Mouse (Mus musculus) CH12.LX (cell line): ENCODE results near the gene Tmem179b. TPM values are rescaled to one million over a fixed set of nuclear protein-coding genes. Genes with fewer than 3 reads are reported as not detected.

ENCODE experiments used
- DNase-seq: peaks from one replicate; pipeline ENCODE4 v3.0.0-alpha.2; 2013; ENCODE audit errors: extremely low read depth
- H3K27ac ChIP-seq: 2 replicates; pipeline ENCODE4 v1.5.1; 2012; ENCODE audit warnings: low read depth, mild to moderate bottlenecking, control low read depth, moderate library complexity; ENCODE audit not compliant: insufficient read depth
- H3K27me3 ChIP-seq: replicated peaks from 2 replicates; pipeline ENCODE3; 2012; ENCODE audit warnings: inconsistent platforms
- H3K36me3 ChIP-seq, 2 experiments: replicated peaks in 1 of 2; 2 replicates each; pipeline versions ENCODE3 to v1.6.1; 2012; ENCODE audit warnings: inconsistent platforms in 1 of 2, low read length in 1 of 2, mild to moderate bottlenecking in 1 of 2, mixed read lengths in 1 of 2, moderate library complexity in 1 of 2; ENCODE audit not compliant: control insufficient read depth in 1 of 2, insufficient read depth in 1 of 2
- H3K4me1 ChIP-seq, 2 experiments: 2 replicates each; pipeline ENCODE4 v1.6.1; 2012; ENCODE audit warnings: inconsistent platforms in 1 of 2, moderate library complexity in 1 of 2; ENCODE audit not compliant: insufficient read depth in 2 of 2, control insufficient read depth in 1 of 2
- H3K4me2 ChIP-seq: 2 replicates; pipeline ENCODE4 v1.6.1; 2012; ENCODE audit warnings: low read depth, mild to moderate bottlenecking, control low read depth; ENCODE audit not compliant: poor library complexity, insufficient read depth, severe bottlenecking
- H3K4me3 ChIP-seq, 3 experiments: fragments of 150-350 bp in 1 of 3; sonication (generic) in 1 of 3; replicated peaks in 1 of 3; 2 replicates each; pipeline versions ENCODE3 to v1.5.1; 2011 to 2012; ENCODE audit warnings: low read depth in 2 of 3, low read length in 2 of 3, mild to moderate bottlenecking in 2 of 3, moderate library complexity in 2 of 3, control low read depth in 1 of 3, improper control_type of control experiment in 1 of 3, inconsistent platforms in 1 of 3, mixed read lengths in 1 of 3; ENCODE audit not compliant: poor library complexity in 1 of 3
- H3K79me2 ChIP-seq: replicated peaks from 2 replicates; pipeline ENCODE4 v1.6.1; 2012; ENCODE audit warnings: mild to moderate bottlenecking, moderate library complexity; ENCODE audit not compliant: control insufficient read depth, poor library complexity, insufficient read depth, severe bottlenecking; ENCODE audit errors: extremely low read depth
- H3K9ac ChIP-seq: 2 replicates; pipeline ENCODE4 v1.6.1; 2012; ENCODE audit warnings: low read depth, mild to moderate bottlenecking, control low read depth, moderate library complexity; ENCODE audit not compliant: insufficient read depth
- H3K9me3 ChIP-seq: replicated peaks from 2 replicates; pipeline ENCODE3; 2012; ENCODE audit warnings: low read length, inconsistent platforms, mixed read lengths
- BHLHE40 ChIP-seq: IDR thresholded peaks from 2 replicates; pipeline ENCODE4 v1.6.1; 2011; ENCODE audit warnings: mild to moderate bottlenecking, low read depth, low read length, improper control_type of control experiment
- CHD1 ChIP-seq: IDR thresholded peaks from 2 replicates; pipeline ENCODE4 v1.6.1; 2012; ENCODE audit warnings: low read depth, low read length, improper control_type of control experiment, inconsistent platforms
- E2F4 ChIP-seq: IDR thresholded peaks from 2 replicates; pipeline ENCODE4 v1.6.1; 2011; ENCODE audit warnings: low read depth, low read length, improper control_type of control experiment; ENCODE audit not compliant: insufficient replicate concordance
- EP300 ChIP-seq: IDR thresholded peaks from 2 replicates; pipeline ENCODE4 v1.6.1; 2011; ENCODE audit warnings: low read length, improper control_type of control experiment
- ETS1 ChIP-seq: conservative IDR thresholded peaks from 2 replicates; pipeline ENCODE4 v1.6.1; 2012; ENCODE audit warnings: low read depth, mild to moderate bottlenecking, inconsistent platforms, low read length, improper control_type of control experiment, moderate library complexity
- HCFC1 ChIP-seq: IDR thresholded peaks from 2 replicates; pipeline ENCODE4 v1.6.1; 2012; ENCODE audit warnings: low read depth, mild to moderate bottlenecking, inconsistent platforms, low read length, improper control_type of control experiment
- JUN ChIP-seq: IDR thresholded peaks from 2 replicates; pipeline ENCODE4 v1.6.1; 2011; ENCODE audit warnings: low read depth, mild to moderate bottlenecking, low read length, improper control_type of control experiment, moderate library complexity; ENCODE audit not compliant: insufficient read depth
- KAT2A ChIP-seq: IDR thresholded peaks from 2 replicates; pipeline ENCODE4 v1.6.1; 2012; ENCODE audit warnings: low read length, improper control_type of control experiment, inconsistent platforms; ENCODE audit not compliant: insufficient replicate concordance
- MAX ChIP-seq: IDR thresholded peaks from 2 replicates; pipeline ENCODE4 v1.6.1; 2011; ENCODE audit warnings: low read length, improper control_type of control experiment
- MAZ ChIP-seq: IDR thresholded peaks from 2 replicates; pipeline ENCODE4 v1.6.1; 2012; ENCODE audit warnings: low read depth, mild to moderate bottlenecking, inconsistent platforms, low read length, improper control_type of control experiment, moderate library complexity
- MEF2A ChIP-seq: IDR thresholded peaks from 2 replicates; pipeline ENCODE4 v1.6.1; 2014; ENCODE audit warnings: low read depth, mild to moderate bottlenecking, inconsistent platforms, low read length, improper control_type of control experiment, borderline replicate concordance
- MXI1 ChIP-seq: IDR thresholded peaks from 2 replicates; pipeline ENCODE4 v1.6.1; 2011; ENCODE audit warnings: mild to moderate bottlenecking, low read depth, low read length, improper control_type of control experiment
- NELFE ChIP-seq: IDR thresholded peaks from 2 replicates; pipeline ENCODE4 v1.6.1; 2011; ENCODE audit warnings: low read depth, low read length, improper control_type of control experiment
- NRF1 ChIP-seq: IDR thresholded peaks from 2 replicates; pipeline ENCODE4 v1.6.1; 2014; ENCODE audit warnings: low read depth, mild to moderate bottlenecking, inconsistent platforms, low read length, improper control_type of control experiment, moderate library complexity
- POLR2AphosphoS2 ChIP-seq: IDR thresholded peaks from 2 replicates; pipeline ENCODE4 v1.6.1; 2011; ENCODE audit warnings: low read depth, low read length, improper control_type of control experiment
- RCOR1 ChIP-seq: conservative IDR thresholded peaks from 2 replicates; pipeline ENCODE4 v1.6.1; 2012; ENCODE audit warnings: low read depth, mild to moderate bottlenecking, inconsistent platforms, low read length, improper control_type of control experiment
- SMC3 ChIP-seq: IDR thresholded peaks from 2 replicates; pipeline ENCODE4 v1.6.1; 2011; ENCODE audit warnings: low read depth, low read length, improper control_type of control experiment
- TBP ChIP-seq: conservative IDR thresholded peaks from 2 replicates; pipeline ENCODE4 v1.6.1; 2011; ENCODE audit warnings: low read depth, low read length, improper control_type of control experiment
- USF1 ChIP-seq: IDR thresholded peaks from 2 replicates; pipeline ENCODE4 v1.6.1; 2014; ENCODE audit warnings: low read depth, mild to moderate bottlenecking, inconsistent platforms, low read length, improper control_type of control experiment
- ZC3H11A ChIP-seq: IDR thresholded peaks from 2 replicates; pipeline ENCODE4 v1.6.1; 2012; ENCODE audit warnings: low read depth, mild to moderate bottlenecking, inconsistent platforms, low read length, improper control_type of control experiment
- ZKSCAN1 ChIP-seq: IDR thresholded peaks from 2 replicates; pipeline ENCODE4 v1.6.1; 2012; ENCODE audit warnings: low read depth, inconsistent platforms, low read length, improper control_type of control experiment, borderline replicate concordance
- ZMIZ1 ChIP-seq: IDR thresholded peaks from 2 replicates; pipeline ENCODE4 v1.6.1; 2012; ENCODE audit warnings: low read depth, mild to moderate bottlenecking, inconsistent platforms, low read length, improper control_type of control experiment
- ZNF384 ChIP-seq: IDR thresholded peaks from 2 replicates; pipeline ENCODE4 v1.6.1; 2012; ENCODE audit warnings: low read depth, low read length, improper control_type of control experiment, inconsistent platforms
- dilution Hi-C: fragments of 300-500 bp; cut with MboI; formaldehyde crosslinking; loops from 2 replicates; pipeline ENCODE4 v1.14.3; 2020; ENCODE audit warnings: low sequenced_read_pairs; ENCODE audit not compliant: extremely low pct_unique_long_range_greater_than_20kb, extremely low pct_ligation_motif_present
- in situ Hi-C: fragments of 300-500 bp; cut with MboI; formaldehyde crosslinking; loops from 3 replicates; pipeline ENCODE4 v1.14.3; 2019; ENCODE audit warnings: low sequenced_read_pairs, low pct_ligation_motif_present, low pct_unique_long_range_greater_than_20kb, mixed read lengths
- polyA plus RNA-seq: library from polyadenylated mRNA; unstranded; fragments of >175 nt; gene quantifications from 2 replicates; pipeline ENCODE4 v1.2.1, GENCODE M21; 2012; ENCODE audit warnings: low read depth; ENCODE audit not compliant: insufficient read length
- total RNA-seq, 2 experiments: library from RNA; depleted of rRNA; stranded (reverse); fragments of 300-350 nt in 1 of 2; fragments of >200 nt in 1 of 2; gene quantifications; 2 replicates each; pipeline ENCODE4 v1.2.3; 2012 to 2014

Gene Tmem179b
- total and polyA plus RNA-seq, 3 experiments, result 54.4 to 105 (median 72.0) TPM

GRCm38 (mm10) chr19:8798264-8798946 is 24.1 kb upstream of the Tmem179b start, which contains the start of gene Polr2g (continued):
- TF ChIP-seq MAZ (no peak), E2F4 (no peak; the same call in 1 of the 2 replicates), NELFE (peak; percentile 90), EP300 (peak; percentile 21; the same call in 1 of the 2 replicates), SMC3 (no peak), MEF2A (peak; percentile 93), BHLHE40 (peak; percentile 83), KAT2A (peak; percentile 66; the same call in 1 of the 2 replicates), MAX (peak; percentile 77), ETS1 (peak; percentile 99), CHD1 (no peak)

- no peak overlapping the region for H3K4me2 ChIP-seq
- peaks cover 21 to 41% of the 10 kb centered on the region in 2 experiments for H3K36me3 ChIP-seq
- H3K9ac ChIP-seq, result no peak overlapping the region
- TF ChIP-seq TBP (no peak), E2F4 (no peak), MXI1 (no peak), HCFC1 (no peak), MAX (no peak), POLR2AphosphoS2 (no peak), ZMIZ1 (no peak), RCOR1 (no peak), ZNF384 (no peak), MEF2A (no peak), ZKSCAN1 (no peak), KAT2A (no peak), BHLHE40 (no peak), NRF1 (no peak), ZC3H11A (no peak), JUN (no peak), EP300 (no peak), USF1 (no peak)
- TF ChIP-seq, all 38 proteins: peak for 0
- Histone ChIP-seq H3K79me2 (peaks cover 1% of the 10 kb centered on the region), H3K4me3 (no peak overlapping the region), H3K27me3 (no peaks in the 10 kb centered on the region), H3K9me3 (peaks cover 15% of the 10 kb centered on the region), H3K4me1 (peaks cover 1 to 9% of the 10 kb centered on the region in 2 experiments; a peak in 3 of 4 replicates), H3K27ac (no peak overlapping the region)
- dilution Hi-C loops, result no loop called here
- in situ Hi-C loops, result no loop called here
- no peak for DNase-seq
Observed at GRCm38 (mm10) chr19:8790171-8790570, 15.9 kb upstream of the Tmem179b start.
